Mouse (Mus musculus) midbrain, embryonic 14.5 days (tissue): ENCODE measurements around the gene Cfap206. TPM values are rescaled to one million over a fixed set of nuclear protein-coding genes. Genes with fewer than 3 reads are reported as not detected.

ENCODE experiments used
- ATAC-seq: fragments of 200-750 bp; cut with Nextera tagmentation; 2 replicates; pipeline ENCODE4 v1.8.0; 2017; ENCODE audit warnings: moderate number of reproducible peaks, moderate library complexity; ENCODE audit not compliant: low FRiP score, low TSS enrichment
- DNase-seq: peaks from one replicate; pipeline ENCODE4 v3.0.0-alpha.2; 2015
- H3K27ac ChIP-seq: fragments of 300-500 bp; sonication (generic); replicated peaks from 2 replicates; pipeline ENCODE4 v1.5.1; 2014; ENCODE audit warnings: mild to moderate bottlenecking, low read depth, low read length, moderate library complexity
- H3K27me3 ChIP-seq: fragments of 300-500 bp; sonication (generic); 2 replicates; pipeline ENCODE4 v1.6.1; 2014; ENCODE audit warnings: low read length, control low read depth, mixed read lengths; ENCODE audit not compliant: control insufficient read depth, insufficient read depth
- H3K36me3 ChIP-seq: fragments of 300-500 bp; sonication (generic); 2 replicates; pipeline ENCODE4 v1.6.1; 2014; ENCODE audit warnings: low read length, control low read depth; ENCODE audit not compliant: control insufficient read depth, insufficient read depth
- H3K4me1 ChIP-seq: fragments of 300-500 bp; sonication (generic); 2 replicates; pipeline ENCODE4 v1.6.1; 2014; ENCODE audit warnings: mild to moderate bottlenecking, antibody characterized with exemption, low read length, control low read depth; ENCODE audit not compliant: control insufficient read depth, insufficient read depth
- H3K4me2 ChIP-seq: fragments of 300-500 bp; sonication (generic); 2 replicates; pipeline ENCODE4 v1.6.1; 2014; ENCODE audit warnings: mild to moderate bottlenecking, low read length, moderate library complexity
- H3K4me3 ChIP-seq: fragments of 300-500 bp; sonication (generic); replicated peaks from 2 replicates; pipeline ENCODE4 v1.5.1; 2014; ENCODE audit warnings: low read depth, low read length
- H3K9ac ChIP-seq: fragments of 300-500 bp; sonication (generic); replicated peaks from 2 replicates; pipeline ENCODE4 v1.6.1; 2014; ENCODE audit warnings: mild to moderate bottlenecking, low read length, moderate library complexity
- H3K9me3 ChIP-seq: fragments of 300-500 bp; sonication (generic); 2 replicates; pipeline ENCODE4 v1.6.1; 2016; ENCODE audit warnings: low read length, control low read depth, mixed read lengths; ENCODE audit not compliant: control insufficient read depth
- WGBS: fragments of 180-500 bp; shearing (Covaris S2); extraction: QIAGEN DNeasy Blood & Tissue Kit; methylation state at CpG from one replicate; pipeline ENCODE4 v1.1.7; 2014; 5-methylcytosine and 5-hydroxymethylcytosine counted together
- polyA plus RNA-seq: library from polyadenylated mRNA; unstranded; fragments of >200 nt; fragmentation: Nextera tagmentation; extraction: Ambion mirVana; gene quantifications from 2 replicates; pipeline ENCODE4 v1.2.1, GENCODE M21; 2014

Gene Cfap206
- polyA plus RNA-seq, 1 experiment from 2014 or later = 1.7 TPM

DNA sequence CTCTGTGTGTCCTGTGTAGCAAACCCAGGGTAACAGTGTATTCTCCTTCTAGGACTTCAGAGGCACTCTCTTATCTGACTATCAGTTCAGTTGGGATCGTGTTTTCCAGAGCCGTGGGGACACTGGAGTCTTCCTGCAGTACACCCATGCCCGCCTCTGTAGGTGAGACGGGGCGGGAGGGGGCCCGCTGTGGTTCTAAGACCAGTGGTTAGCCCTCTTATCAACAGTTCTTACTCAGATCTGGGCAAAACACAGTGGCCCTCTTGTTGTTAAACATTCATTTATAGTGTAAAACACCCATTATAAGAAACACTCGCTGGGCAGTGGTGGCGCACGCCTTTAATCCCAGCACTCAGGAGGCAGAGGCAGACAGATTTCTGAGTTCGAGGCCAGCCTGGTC lies 73.9 kb downstream of the Cfap206 start:
- H3K27me3 ChIP-seq = no peaks in the 10 kb centered on the region
- no peak overlapping the region for H3K4me3 ChIP-seq
- ATAC-seq = no peak
- H3K4me2 ChIP-seq = no peak overlapping the region
- no peaks in the 10 kb centered on the region for H3K9me3 ChIP-seq
- H3K27ac ChIP-seq = no peak overlapping the region
- H3K36me3 ChIP-seq = peaks cover 86% of the 10 kb centered on the region
- H3K9ac ChIP-seq = no peak overlapping the region
- DNase-seq = no peak
- H3K4me1 ChIP-seq = no peaks in the 10 kb centered on the region
- 95% methylated on average over 10 of the region's 10 CpGs for WGBS

DNA sequence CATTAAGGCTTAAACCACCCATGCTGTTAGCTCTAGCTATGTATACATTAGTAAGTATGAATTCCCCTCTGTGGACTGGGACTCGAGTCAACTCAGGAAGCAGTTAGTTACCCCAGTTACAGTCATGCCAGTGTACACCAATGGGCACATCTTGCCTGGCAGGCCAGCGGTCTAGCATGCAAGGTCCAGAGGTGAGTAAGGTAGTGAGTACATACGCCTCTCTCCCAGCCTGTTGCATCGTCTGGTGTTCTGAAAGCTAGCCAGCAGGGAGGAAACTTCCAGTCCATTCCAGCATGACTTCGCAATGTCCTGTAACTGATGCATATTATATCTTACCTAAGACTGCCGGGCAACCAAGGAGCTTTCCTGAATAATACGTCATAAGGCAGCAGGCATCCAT lies 76.8 kb downstream of the Cfap206 start:
- DNase-seq = no peak
- H3K4me2 ChIP-seq = no peak overlapping the region
- peaks cover 67% of the 10 kb centered on the region for H3K36me3 ChIP-seq
- ATAC-seq = no peak
- H3K4me3 ChIP-seq = no peak overlapping the region
- H3K27me3 ChIP-seq = no peaks in the 10 kb centered on the region
- H3K9me3 ChIP-seq = no peaks in the 10 kb centered on the region
- no peak overlapping the region for H3K27ac ChIP-seq
- no peaks in the 10 kb centered on the region for H3K4me1 ChIP-seq
- 95% methylated on average over 7 of the region's 7 CpGs for WGBS
- H3K9ac ChIP-seq = no peak overlapping the region

DNA sequence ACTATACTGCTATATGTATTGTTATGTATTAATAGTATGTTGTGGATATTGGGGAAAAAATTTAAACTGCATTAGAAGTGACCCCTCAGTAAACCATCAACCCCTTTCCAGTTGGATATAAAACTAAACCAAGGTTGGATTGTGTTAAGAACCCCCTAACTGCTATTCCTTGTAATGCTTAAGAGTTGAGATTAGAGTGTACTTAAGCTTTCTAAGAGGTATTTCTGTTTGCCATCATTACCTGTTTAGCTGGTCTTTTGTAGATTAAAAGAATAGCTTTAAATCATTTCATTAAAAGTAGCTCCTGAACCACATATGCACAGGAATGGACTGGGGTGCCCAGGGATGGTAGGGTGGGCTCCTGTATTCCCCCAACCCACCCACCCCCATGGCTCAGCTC lies 85.2 kb downstream of the Cfap206 start:
- Histone ChIP-seq H3K36me3 (peaks cover 50% of the 10 kb centered on the region), H3K4me2 (no peak overlapping the region), H3K9me3 (no peaks in the 10 kb centered on the region), H3K27me3 (no peaks in the 10 kb centered on the region), H3K27ac (no peak overlapping the region), H3K4me1 (no peaks in the 10 kb centered on the region), H3K4me3 (no peak overlapping the region), H3K9ac (no peak overlapping the region)
- ATAC-seq (no peak), DNase-seq (no peak)

DNA sequence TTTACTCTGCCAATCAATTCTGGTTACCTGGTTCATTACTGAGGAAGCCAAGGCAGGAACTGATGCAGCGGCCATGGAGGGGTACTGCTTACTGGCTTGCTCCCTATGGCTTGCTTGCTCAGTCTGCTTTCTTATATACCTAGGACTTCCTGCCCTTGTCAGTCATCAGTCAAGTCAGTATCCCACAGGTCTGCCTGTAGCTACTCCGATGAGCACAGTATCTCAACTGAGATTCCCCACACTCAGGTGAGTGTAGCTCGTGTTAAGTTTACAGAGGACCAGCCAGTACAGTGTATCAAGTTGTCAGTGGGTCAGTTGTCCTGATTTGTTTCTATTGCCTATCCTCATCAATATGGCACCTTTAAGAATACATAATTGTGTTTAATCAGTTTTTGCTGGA lies 89.3 kb downstream of the Cfap206 start:
- Histone ChIP-seq H3K36me3 (peaks cover 32% of the 10 kb centered on the region), H3K9me3 (no peaks in the 10 kb centered on the region), H3K27ac (no peak overlapping the region), H3K4me3 (no peak overlapping the region), H3K4me2 (no peak overlapping the region), H3K9ac (no peak overlapping the region), H3K27me3 (no peaks in the 10 kb centered on the region), H3K4me1 (no peaks in the 10 kb centered on the region)
- ATAC-seq (no peak), DNase-seq (no peak)
- WGBS = 95% methylated on average over 3 of the region's 3 CpGs

DNA sequence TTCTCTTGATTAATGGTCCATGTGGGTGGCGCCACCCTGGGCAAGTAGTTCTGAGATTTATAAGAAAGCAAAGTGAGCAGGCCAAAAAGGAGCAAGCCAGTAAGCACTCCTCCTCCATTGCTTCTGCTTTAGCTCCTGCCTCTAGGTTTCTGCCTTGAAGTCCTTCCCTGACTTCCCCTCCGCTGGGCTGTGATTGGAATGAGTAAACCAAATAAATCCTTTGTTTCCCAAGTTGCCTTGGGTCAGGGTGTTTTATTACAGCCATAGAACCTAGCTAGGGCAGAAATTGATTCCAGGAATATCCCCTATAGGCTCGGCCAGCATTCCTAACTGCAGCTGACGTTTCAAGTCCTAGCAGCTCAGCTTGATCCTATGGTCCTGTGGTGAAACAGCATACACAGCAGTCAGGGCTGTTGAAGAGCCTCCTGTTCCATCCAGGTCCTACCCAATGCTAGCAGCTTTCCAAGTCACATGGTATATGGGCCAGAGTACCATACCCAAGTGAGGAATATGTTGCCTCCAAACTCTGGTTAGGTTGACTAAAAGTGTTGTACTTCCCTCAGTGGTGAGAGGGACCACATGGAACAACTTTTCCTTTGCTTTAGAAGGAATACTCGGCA lies 90.2 kb downstream of the Cfap206 start:
- H3K36me3 ChIP-seq = peaks cover 33% of the 10 kb centered on the region
- no peak overlapping the region for H3K9ac ChIP-seq
- H3K27me3 ChIP-seq = no peaks in the 10 kb centered on the region
- H3K4me2 ChIP-seq = no peak overlapping the region
- WGBS = 92% methylated on average over 5 of the region's 5 CpGs
- DNase-seq = no peak
- no peak for ATAC-seq
- H3K9me3 ChIP-seq = no peaks in the 10 kb centered on the region
- H3K4me3 ChIP-seq = no peak overlapping the region
- no peaks in the 10 kb centered on the region for H3K4me1 ChIP-seq
- H3K27ac ChIP-seq = no peak overlapping the region

Other genes starting within 250 kb of the Cfap206 start
- gene Akirin2, start 179.3 kb downstream of the Cfap206 start, polyA plus RNA-seq = 86.8 and 102 TPM in 2 replicates
- gene Orc3, start 115.3 kb downstream of the Cfap206 start, polyA plus RNA-seq = 95.2 and 118 TPM in 2 replicates
- 48.2 and 59.5 TPM in 2 replicates for gene Rars2, start 115.2 kb downstream of the Cfap206 start, polyA plus RNA-seq
- gene Slc35a1, start 42.8 kb downstream of the Cfap206 start, polyA plus RNA-seq = 40.2 and 41.8 TPM in 2 replicates
- not detected in 2 replicates for gene Gm136, start 26.1 kb upstream of the Cfap206 start, polyA plus RNA-seq
- gene Smim8, start 48.2 kb upstream of the Cfap206 start, polyA plus RNA-seq = 50.9 and 56.0 TPM in 2 replicates
- 39.6 and 52.8 TPM in 2 replicates for gene Zfp292, start 152.8 kb upstream of the Cfap206 start, polyA plus RNA-seq
- not detected in 2 replicates for gene Cga, start 163.6 kb upstream of the Cfap206 start, polyA plus RNA-seq